Mouse (Mus musculus) R1 (cell line): Measurements from ENCODE around the gene Pithd1.

Source experiments
- DNase-seq: peaks from one replicate; pipeline ENCODE4 v3.0.0-alpha.2; 2018; ENCODE audit warnings: low read depth, low spot score

Gene Pithd1

DNA sequence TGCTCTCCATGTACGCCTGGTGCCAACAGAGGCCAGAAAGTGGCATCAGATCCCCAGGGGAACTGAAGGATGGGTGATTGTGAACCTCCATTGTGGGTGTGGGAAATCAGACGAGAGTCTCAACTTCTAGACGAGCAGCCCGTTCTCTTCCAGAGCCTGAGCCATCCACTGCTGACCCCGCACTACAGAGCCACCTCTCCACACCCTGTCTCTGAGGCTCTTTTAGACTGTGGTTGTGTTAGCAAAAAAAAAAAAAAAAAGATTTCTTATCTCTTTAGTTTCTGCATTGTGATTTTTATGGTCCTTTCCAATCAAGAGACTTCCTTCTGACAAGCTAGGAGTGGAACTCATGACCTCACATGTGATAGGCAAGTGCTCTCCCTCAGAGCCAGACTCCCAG, 57.7 kb downstream of the Pithd1 start:
- no peak for DNase-seq

DNA sequence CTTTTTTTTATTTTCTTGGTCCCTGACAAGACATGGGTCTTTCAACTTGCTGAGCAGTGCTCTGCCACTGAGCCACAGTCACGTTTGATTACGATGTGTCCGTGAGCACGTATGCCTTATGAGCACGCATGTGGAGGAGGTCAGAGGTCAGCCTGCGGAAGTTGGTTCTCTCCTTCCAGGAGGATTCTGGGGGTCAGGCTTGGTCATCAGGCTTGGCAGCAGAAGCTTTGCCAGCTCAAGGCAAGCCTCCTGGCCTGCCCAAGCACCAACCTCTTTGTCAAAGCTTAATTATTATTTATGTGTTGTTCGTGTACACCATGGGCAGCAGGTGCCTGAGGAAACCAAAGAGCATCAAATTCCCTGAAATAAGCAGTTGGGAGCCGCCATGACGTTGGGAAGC, 58.7 kb downstream of the Pithd1 start:
- no peak for DNase-seq

- DNase-seq, result peak; percentile 70
These were observed 60.2 kb downstream of the Pithd1 start for GRCm38 (mm10) chr4:135926861-135927260.

DNA sequence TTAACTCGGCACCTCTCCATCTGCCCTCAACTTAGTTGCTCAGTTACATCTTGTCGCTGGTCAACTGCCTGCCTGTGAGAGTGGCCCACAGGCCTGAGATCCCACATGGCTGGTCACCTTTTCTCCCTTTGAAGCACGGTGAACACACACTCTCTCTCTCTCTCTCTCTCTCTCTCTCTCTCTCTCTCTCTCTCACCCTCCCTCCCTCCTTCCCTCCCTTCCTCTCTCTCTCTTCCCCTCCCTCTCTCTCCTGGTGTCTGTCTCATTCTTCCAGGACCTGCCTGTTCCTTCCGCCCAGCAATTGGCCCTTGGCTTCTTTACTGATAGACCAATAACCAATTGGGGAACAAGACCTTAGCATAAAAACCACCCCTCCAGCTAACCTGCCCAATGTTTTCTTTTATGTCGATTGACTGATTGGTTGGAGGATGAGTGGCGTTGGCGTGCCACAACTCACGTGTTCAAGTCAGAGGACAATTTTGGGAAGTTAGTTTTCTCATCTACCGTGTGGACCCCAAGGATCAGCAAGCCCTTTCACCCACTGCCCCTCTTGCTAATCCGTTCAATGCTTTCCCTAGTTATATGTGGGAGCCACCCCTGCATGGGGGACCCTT, 60.8 kb downstream of the Pithd1 start:
- DNase-seq, result peak; percentile 74
